Mouse (Mus musculus) heart, adult 2 months (tissue): Measurements from ENCODE around the gene Acacb. TPM values are rescaled to one million over a fixed set of nuclear protein-coding genes. Genes with fewer than 3 reads are reported as not detected.
A peak's percentile ranks its signal among the peaks of the same experiment; 100 is the strongest.

Experiments used
- DNase-seq, 2 experiments: peaks; one replicate each; pipeline ENCODE4 v3.0.0; 2021
- H3K27ac ChIP-seq: fragments of 200-600 bp; 2 replicates; pipeline ENCODE4 v1.8.1; 2022
- H3K27me3 ChIP-seq: fragments of 200-500 bp; 2 replicates; pipeline ENCODE4 v1.6.1; 2012; ENCODE audit warnings: mild to moderate bottlenecking, low read length, inconsistent platforms, mixed read lengths; ENCODE audit not compliant: control insufficient read depth, insufficient read depth
- H3K36me3 ChIP-seq: fragments of 200-500 bp; 2 replicates; pipeline ENCODE4 v1.6.1; 2012; ENCODE audit warnings: low read length, inconsistent platforms; ENCODE audit not compliant: control insufficient read depth, insufficient read depth
- H3K4me1 ChIP-seq: fragments of 200-500 bp; 2 replicates; pipeline ENCODE4 v1.6.1; 2011; ENCODE audit warnings: low read length; ENCODE audit not compliant: control insufficient read depth, insufficient read depth
- H3K4me3 ChIP-seq: fragments of 200-600 bp; 2 replicates; pipeline ENCODE4 v1.8.1; 2022
- H3K79me2 ChIP-seq: fragments of 200-500 bp; replicated peaks from 2 replicates; pipeline ENCODE4 v1.6.1; 2012; ENCODE audit warnings: mild to moderate bottlenecking, inconsistent platforms, low read length, moderate library complexity, mixed read lengths; ENCODE audit not compliant: control insufficient read depth, insufficient read depth
- H3K9ac ChIP-seq: fragments of 200-500 bp; 2 replicates; pipeline ENCODE4 v1.6.1; 2012; ENCODE audit warnings: low read depth, mild to moderate bottlenecking, control low read depth, inconsistent platforms, low read length, mixed read lengths
- CTCF ChIP-seq: fragments of 200-600 bp; IDR thresholded peaks from 2 replicates; pipeline ENCODE4 v1.8.1; 2022; ENCODE audit warnings: antibody characterized with exemption, mild to moderate bottlenecking, moderate library complexity
- EP300 ChIP-seq: fragments of 200-500 bp; IDR thresholded peaks from 2 replicates; pipeline ENCODE4 v1.6.1; 2011; ENCODE audit warnings: low read depth, low read length, control low read depth; ENCODE audit not compliant: insufficient read depth
- POLR2A ChIP-seq: fragments of 200-500 bp; IDR thresholded peaks from 2 replicates; pipeline ENCODE4 v1.6.1; 2011; ENCODE audit warnings: mild to moderate bottlenecking, low read depth, low read length, control low read depth; ENCODE audit not compliant: insufficient read depth
- WGBS: fragments of 180-500 bp; shearing (Covaris S2); methylation state at CpG from one replicate; pipeline ENCODE4 v1.1.7; 2018; 5-methylcytosine and 5-hydroxymethylcytosine counted together
- intact Hi-C: fragments of 180-260 bp; cut with DNase I; formaldehyde crosslinking; loops from one replicate; pipeline ENCODE4 v1.15.1; 2025
- polyA plus RNA-seq: library from polyadenylated mRNA; depleted of rRNA; stranded (reverse); fragments of >200 nt; gene quantifications from 2 replicates; pipeline ENCODE4 v1.2.3, GENCODE M21; 2012
- total RNA-seq, 2 experiments: library from RNA; stranded (reverse); gene quantifications; 2 replicates each; pipeline ENCODE4 v1.2.3; 2021

Acacb gene
- total and polyA plus RNA-seq, 3 experiments = 105 to 251 (median 205) TPM

DNA sequence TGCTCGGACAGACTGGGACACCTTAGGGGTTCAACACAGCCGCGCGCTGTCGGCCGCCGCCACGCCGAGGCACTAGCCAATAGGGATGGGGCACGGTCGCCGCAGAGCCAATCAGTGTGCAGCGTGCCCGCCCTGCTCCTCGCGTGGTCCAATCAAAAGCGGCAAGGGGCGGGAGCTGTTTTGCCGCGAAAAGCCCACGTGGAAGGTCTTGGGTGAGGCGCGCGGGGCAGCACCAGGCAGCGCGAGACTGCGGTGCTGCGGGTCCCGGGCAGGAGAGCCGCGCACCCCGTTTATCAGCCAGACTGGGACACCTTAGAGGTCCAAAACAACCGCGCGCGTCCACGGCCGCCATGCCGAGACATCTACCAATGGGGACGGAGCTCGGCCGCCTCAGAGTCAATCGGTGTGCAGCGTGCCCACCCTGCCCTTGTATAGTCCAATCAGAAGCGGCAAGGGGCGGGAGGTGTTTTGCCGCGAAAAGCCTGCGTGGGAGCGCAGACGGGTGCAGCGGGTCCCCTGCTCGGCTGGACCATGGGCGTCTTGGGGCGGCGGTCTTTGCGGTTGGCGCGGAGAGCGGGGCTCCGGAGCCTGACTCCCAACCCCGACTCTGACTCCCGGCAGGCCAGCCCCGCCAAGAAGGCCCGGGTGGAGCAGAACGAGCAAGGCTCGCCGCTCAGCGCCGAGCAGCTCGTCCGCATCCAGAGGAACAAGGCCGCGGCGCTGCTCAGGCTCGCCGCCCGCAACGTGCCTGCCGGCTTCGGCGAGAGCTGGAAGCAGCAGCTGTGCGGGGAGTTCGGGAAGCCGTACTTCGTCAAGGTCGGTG is 15.4 kb upstream of the Acacb start:
- no peaks in the 10 kb centered on the region for H3K79me2 ChIP-seq
- DNase-seq = peak; percentile 95
- no peaks in the 10 kb centered on the region for H3K27me3 ChIP-seq
- H3K4me3 ChIP-seq = peak overlapping the region; percentile 73
- TF ChIP-seq EP300 (no peak), CTCF (no peak), POLR2A (no peak)
- peak overlapping the region; percentile 69 for H3K9ac ChIP-seq
- peak overlapping the region; percentile 84 for H3K27ac ChIP-seq
- intact Hi-C loops = no loop called here
- H3K36me3 ChIP-seq = no peaks in the 10 kb centered on the region
- peaks cover 1% of the 10 kb centered on the region for H3K4me1 ChIP-seq
- under 1% methylated on average over 87 of the region's 87 CpGs for WGBS

DNA sequence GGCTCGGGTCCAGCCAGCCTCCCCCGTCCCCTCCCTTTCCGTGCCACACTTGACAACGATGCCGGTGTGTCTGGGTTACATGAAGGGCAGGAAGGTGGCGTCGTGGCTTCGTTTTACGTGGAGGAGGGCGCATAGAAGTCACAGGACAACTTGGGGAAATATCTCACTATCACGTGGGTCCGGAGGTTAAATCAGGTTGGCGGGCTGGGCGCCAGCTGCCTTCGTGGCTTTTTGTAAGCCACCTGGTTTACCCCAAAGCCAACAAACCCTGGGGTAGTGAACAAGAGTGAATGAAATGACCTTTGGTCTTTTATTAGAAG is 14.9 kb upstream of the Acacb start:
- peaks cover 1% of the 10 kb centered on the region for H3K4me1 ChIP-seq
- no peaks in the 10 kb centered on the region for H3K79me2 ChIP-seq
- no peaks in the 10 kb centered on the region for H3K27me3 ChIP-seq
- TF ChIP-seq CTCF (no peak), POLR2A (peak; percentile 33; the same call in 1 of the 2 replicates), EP300 (peak; percentile 75; the same call in 1 of the 2 replicates)
- no peaks in the 10 kb centered on the region for H3K36me3 ChIP-seq
- under 1% methylated on average over 15 of the region's 15 CpGs for whole genome bisulfite sequencing
- peak; percentile 70 to 80 for DNase-seq
- peak overlapping the region; percentile 84 for H3K27ac ChIP-seq
- peak overlapping the region; percentile 51 for H3K9ac ChIP-seq
- intact Hi-C loops = no loop called here
- peak overlapping the region; percentile 73 for H3K4me3 ChIP-seq

DNA sequence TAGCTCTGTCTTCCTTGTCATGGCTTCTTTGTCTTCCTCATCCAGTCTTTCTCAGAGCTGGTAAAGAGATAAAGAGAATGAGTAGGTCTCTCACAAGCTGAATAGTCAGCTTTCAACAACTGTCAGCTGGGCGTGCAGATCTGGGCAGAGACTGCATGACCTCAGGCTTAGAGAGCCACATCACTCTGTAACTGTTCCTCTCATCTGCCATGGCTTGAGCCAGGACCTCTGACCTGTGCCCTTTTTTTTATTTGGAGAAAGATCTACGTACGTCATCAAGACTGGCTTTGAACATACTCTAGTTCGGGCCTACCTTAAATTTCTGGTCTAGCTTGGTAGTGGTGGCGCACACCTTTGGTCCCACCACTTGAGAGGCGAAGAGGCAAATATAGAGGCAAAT is 13.5 kb upstream of the Acacb start:
- no peak overlapping the region for H3K9ac ChIP-seq
- peaks cover 3% of the 10 kb centered on the region for H3K4me1 ChIP-seq
- no peaks in the 10 kb centered on the region for H3K79me2 ChIP-seq
- H3K27ac ChIP-seq = peak overlapping the region; percentile 72
- DNase-seq = no peak
- intact Hi-C loops = no loop called here
- 86% methylated on average over 6 of the region's 6 CpGs for WGBS
- TF ChIP-seq POLR2A = no peak
- no peak for TF ChIP-seq CTCF
- no peak for TF ChIP-seq EP300
- H3K4me3 ChIP-seq = no peak overlapping the region
- no peaks in the 10 kb centered on the region for H3K27me3 ChIP-seq
- no peaks in the 10 kb centered on the region for H3K36me3 ChIP-seq

DNA sequence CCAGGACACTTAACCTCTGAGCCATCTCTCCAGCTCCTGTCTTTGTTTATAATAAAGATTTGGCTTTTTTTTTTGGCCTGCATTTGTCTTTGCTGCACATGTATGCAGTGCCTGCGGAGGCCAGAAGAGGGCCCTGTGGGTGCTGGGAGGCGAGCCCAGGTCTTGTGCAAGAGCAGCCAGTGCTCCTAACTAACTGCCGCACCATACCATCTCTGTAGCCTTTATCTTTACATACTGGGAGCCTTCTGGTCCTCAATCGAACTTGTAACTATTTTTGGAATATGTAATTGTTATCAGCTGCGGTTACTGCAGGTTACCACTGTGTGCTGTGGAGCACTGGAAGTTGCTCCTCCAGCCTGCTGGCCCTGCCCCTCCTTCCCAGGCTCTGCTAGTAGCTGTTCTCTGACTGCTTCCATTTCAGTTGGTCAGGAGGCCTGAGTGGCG is 12.2 kb upstream of the Acacb start:
- TF ChIP-seq EP300 (peak; percentile 74), CTCF (peak; percentile 85), POLR2A (peak; percentile 54; the same call in 1 of the 2 replicates)
- peak overlapping the region; percentile 72 for H3K27ac ChIP-seq
- no peaks in the 10 kb centered on the region for H3K36me3 ChIP-seq
- peaks cover 6% of the 10 kb centered on the region for H3K4me1 ChIP-seq
- intact Hi-C loops = loop anchor here (2.0 kb wide), 1 partner anchor 19 kb away; no protein-coding TSS in a partner anchor
- DNase-seq = peak; percentile 72 to 75
- no peaks in the 10 kb centered on the region for H3K79me2 ChIP-seq
- H3K9ac ChIP-seq = no peak overlapping the region
- 38% methylated on average over 6 of the region's 6 CpGs for WGBS
- no peaks in the 10 kb centered on the region for H3K27me3 ChIP-seq
- no peak overlapping the region for H3K4me3 ChIP-seq

DNA sequence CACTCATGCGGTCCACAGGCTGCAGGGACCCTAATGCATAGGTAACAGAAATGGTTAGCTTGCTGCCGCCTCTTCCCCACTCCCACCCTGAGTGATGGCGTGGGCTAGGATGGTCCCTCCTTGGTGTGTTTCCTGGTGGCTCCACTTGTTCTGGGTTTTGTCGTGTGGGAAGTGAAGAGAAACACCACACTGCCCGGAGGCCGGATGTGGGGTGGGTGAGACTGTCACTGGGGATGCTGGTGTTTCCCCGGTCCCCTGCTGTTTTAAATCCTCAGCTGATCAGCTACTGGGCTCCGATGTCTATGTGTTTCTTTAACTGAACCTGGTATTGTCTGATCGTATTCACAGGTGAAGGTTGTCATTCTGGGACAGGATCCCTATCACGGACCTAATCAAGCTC is 10.8 kb upstream of the Acacb start:
- intact Hi-C loops = loop anchor here (2.0 kb wide), 1 partner anchor 17 kb away; no protein-coding TSS in a partner anchor
- TF ChIP-seq CTCF (no peak), POLR2A (no peak), EP300 (no peak)
- Histone ChIP-seq H3K27ac (no peak overlapping the region), H3K27me3 (no peaks in the 10 kb centered on the region), H3K9ac (no peak overlapping the region), H3K4me1 (peaks cover 12% of the 10 kb centered on the region), H3K79me2 (no peaks in the 10 kb centered on the region), H3K4me3 (no peak overlapping the region), H3K36me3 (no peaks in the 10 kb centered on the region)
- 86% methylated on average over 10 of the region's 10 CpGs for WGBS
- no peak for DNase-seq

DNA sequence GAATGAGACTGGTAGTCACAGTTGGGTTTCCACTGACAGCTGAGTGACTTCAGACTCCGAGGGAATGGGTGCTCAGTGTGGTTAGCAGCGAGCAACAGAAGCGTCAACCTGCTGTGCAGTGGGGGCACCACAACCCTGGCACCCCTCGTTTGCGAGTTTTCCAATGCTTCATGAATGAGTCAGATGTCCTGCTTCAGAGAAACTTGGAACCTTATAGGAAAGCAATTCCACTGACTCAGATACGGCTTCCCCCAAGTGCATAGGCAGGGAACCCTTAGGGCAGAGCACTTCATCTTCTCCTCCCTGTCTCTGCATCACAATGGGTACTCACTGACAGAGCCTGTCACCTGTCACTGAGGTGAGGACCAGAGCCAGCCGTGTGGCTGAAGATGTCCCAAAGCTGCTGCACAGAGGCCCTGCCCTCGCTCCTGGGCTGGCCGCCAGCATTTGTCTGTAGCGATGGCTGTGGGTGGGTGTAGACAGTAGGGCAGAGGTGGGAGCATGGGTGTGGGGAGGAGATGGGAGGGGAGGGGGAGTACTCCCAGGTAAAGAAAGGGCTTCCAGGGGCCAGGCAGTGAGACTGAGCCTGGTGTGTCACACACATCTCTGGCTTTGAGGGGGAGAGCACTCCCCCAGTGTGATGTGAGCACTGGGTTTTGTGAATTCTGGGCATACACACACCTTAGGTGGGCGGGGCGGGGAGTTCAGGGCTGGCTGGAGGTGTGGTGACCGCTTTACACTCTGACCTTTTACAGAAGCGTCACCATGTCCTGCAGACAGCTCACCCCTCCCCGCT is 8.7 kb upstream of the Acacb start:
- Histone ChIP-seq H3K27me3 (no peaks in the 10 kb centered on the region), H3K27ac (peak overlapping the region; percentile 82), H3K9ac (no peak overlapping the region), H3K79me2 (no peaks in the 10 kb centered on the region), H3K4me1 (peaks cover 12% of the 10 kb centered on the region), H3K4me3 (no peak overlapping the region), H3K36me3 (no peaks in the 10 kb centered on the region)
- DNase-seq = peak; percentile 40 to 45
- intact Hi-C loops = loop anchor here (2.0 kb wide), 1 partner anchor 41 kb away; no protein-coding TSS in a partner anchor
- TF ChIP-seq CTCF (no peak), POLR2A (no peak), EP300 (no peak)
- 49% methylated on average over 15 of the region's 15 CpGs for WGBS
